Mouse (Mus musculus): Measurements from ENCODE around the gene Nkain1. TPM values are rescaled to one million over a fixed set of nuclear protein-coding genes. Genes with fewer than 3 reads are reported as not detected.

The Nkain1 gene
- 0.13 and 0.33 TPM in 2 replicates for polyA plus RNA-seq (2015; fragmentation: Nextera tagmentation; extraction: Ambion mirVana)

- Histone ChIP-seq H3K27ac (ENCODE audit: low read length) (no peak within 1 kb of the TSS), H3K9ac (replicated peaks; ENCODE audit: low read depth) (no peak within 1 kb of the TSS), H3K4me2 (replicated peaks; ENCODE audit: low read depth, low read length) (peak within 1 kb of the TSS; percentile 99), H3K27me3 (replicated peaks; ENCODE audit: insufficient read depth, low read length) (0 out of 2 replicates have a peak, but pooled peaks cover 12% of the 10 kb centered on the region), H3K4me1 (ENCODE audit: insufficient read depth, low read depth, low read length) (no peaks in the 10 kb centered on the region), H3K9me3 (ENCODE audit: low read length) (no peaks in the 10 kb centered on the region), H3K36me3 (ENCODE audit: insufficient read depth, low read length) (no peaks in the 10 kb centered on the region), H3K4me3 (ENCODE audit: low read depth, low read length) (peak within 1 kb of the TSS; percentile 49)
- DNase-seq (ENCODE audit: low spot score) (peak; percentile 23), ATAC-seq (peak; percentile 76)
- no peak for TF ChIP-seq CTCF (IDR thresholded peaks at IDR 0.05)
- no peak for TF ChIP-seq EP300 (IDR thresholded peaks at IDR 0.05)
- 7% methylated on average over 18 of the region's 41 CpGs for WGBS
Observed at GRCm38 (mm10) chr4:130574048-130574413, at the start of gene Nkain1. Nkain1 (minus strand) TSS chr4:130574173.

DNA sequence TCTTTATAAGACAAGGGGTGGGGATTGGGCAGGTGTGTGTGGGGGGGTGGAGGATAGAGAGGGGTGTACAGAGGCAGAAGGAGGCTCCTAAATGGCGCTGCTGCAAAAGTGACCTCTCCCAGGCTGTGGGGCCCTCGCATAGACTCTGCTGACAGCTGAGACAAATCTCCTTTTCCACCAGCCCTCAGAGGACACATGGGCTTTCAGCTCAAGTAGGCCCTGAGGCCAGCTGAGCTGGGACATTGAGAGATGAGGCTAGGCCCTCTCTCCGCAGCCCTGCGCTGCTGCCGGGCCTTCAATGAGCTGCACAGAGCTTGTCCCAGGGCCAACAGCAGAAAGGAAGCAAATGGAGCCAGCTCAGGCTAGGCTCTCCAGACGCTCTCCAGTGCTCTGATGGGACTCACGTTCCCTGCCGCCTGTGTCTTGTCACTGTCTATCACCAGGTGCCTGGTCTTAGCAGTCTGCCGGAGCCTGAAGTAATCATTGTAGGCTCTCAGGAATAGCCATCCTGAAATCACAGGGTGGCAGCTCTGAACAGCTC is 4.8 kb upstream of the Nkain1 start:
- DNase-seq (ENCODE audit: low spot score) (no peak), ATAC-seq (no peak)
- no peak overlapping the region for H3K27ac ChIP-seq (ENCODE audit: low read length)
- no peak overlapping the region for H3K9ac ChIP-seq (replicated peaks; ENCODE audit: low read depth)
- H3K4me2 ChIP-seq (replicated peaks; ENCODE audit: low read depth, low read length) = no peak overlapping the region
- H3K36me3 ChIP-seq (ENCODE audit: insufficient read depth, low read length) = no peaks in the 10 kb centered on the region
- 55% methylated on average over 9 of the region's 9 CpGs for WGBS
- 0 out of 2 replicates have a peak, but pooled peaks cover 7% of the 10 kb centered on the region for H3K27me3 ChIP-seq (replicated peaks; ENCODE audit: insufficient read depth, low read length)
- H3K9me3 ChIP-seq (ENCODE audit: low read length) = no peaks in the 10 kb centered on the region
- no peak overlapping the region for H3K4me3 ChIP-seq (ENCODE audit: low read depth, low read length)
- TF ChIP-seq CTCF (IDR thresholded peaks at IDR 0.05) = no peak
- no peak for TF ChIP-seq EP300 (IDR thresholded peaks at IDR 0.05)
- H3K4me1 ChIP-seq (ENCODE audit: insufficient read depth, low read depth, low read length) = no peaks in the 10 kb centered on the region

DNA sequence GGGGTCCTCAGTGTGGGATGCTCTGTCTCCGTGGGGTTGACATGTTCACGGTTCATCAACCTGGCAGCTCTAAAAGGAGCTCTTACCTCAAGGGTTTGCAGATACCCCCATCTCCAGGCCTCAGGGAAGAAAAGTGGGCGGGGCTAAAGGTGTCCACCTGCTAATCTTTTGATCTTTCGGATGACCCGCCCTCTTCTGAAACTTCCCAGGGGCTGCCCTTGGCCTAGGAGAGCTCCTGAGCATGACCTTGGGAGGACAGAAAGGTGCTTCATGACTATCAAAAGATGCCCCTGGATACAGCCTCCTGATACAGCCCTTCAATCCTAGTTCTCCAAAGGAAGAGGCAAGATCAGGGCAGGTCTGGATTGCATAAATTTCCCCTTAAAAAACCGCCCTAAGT is 3.1 kb upstream of the Nkain1 start:
- no peak for TF ChIP-seq CTCF (IDR thresholded peaks at IDR 0.05)
- TF ChIP-seq EP300 (IDR thresholded peaks at IDR 0.05) = no peak

GRCm38 (mm10) chr4:130576247-130576931 is 2.4 kb upstream of the Nkain1 start:
- no peak overlapping the region for H3K4me3 ChIP-seq (ENCODE audit: low read depth, low read length)
- 0 out of 2 replicates have a peak, but pooled peaks cover 12% of the 10 kb centered on the region for H3K27me3 ChIP-seq (replicated peaks; ENCODE audit: insufficient read depth, low read length)
- H3K9ac ChIP-seq (replicated peaks; ENCODE audit: low read depth) = no peak overlapping the region
- WGBS = 49% methylated on average over 13 of the region's 13 CpGs
- DNase-seq (ENCODE audit: low spot score) (no peak), ATAC-seq (peak; percentile 21; the same call in 1 of the 2 replicates)
- no peaks in the 10 kb centered on the region for H3K36me3 ChIP-seq (ENCODE audit: insufficient read depth, low read length)
- no peak for TF ChIP-seq EP300 (IDR thresholded peaks at IDR 0.05)
- no peak for TF ChIP-seq CTCF (IDR thresholded peaks at IDR 0.05)
- no peak overlapping the region for H3K4me2 ChIP-seq (replicated peaks; ENCODE audit: low read depth, low read length)
- no peaks in the 10 kb centered on the region for H3K4me1 ChIP-seq (ENCODE audit: insufficient read depth, low read depth, low read length)
- no peak overlapping the region for H3K27ac ChIP-seq (ENCODE audit: low read length)
- no peaks in the 10 kb centered on the region for H3K9me3 ChIP-seq (ENCODE audit: low read length)

More for the DNA sequence above, 3.1 kb upstream of the Nkain1 start:
- Histone ChIP-seq H3K27me3 (replicated peaks; ENCODE audit: insufficient read depth, low read length) (0 out of 2 replicates have a peak, but pooled peaks cover 12% of the 10 kb centered on the region), H3K4me2 (replicated peaks; ENCODE audit: low read depth, low read length) (no peak overlapping the region), H3K9me3 (ENCODE audit: low read length) (no peaks in the 10 kb centered on the region), H3K27ac (ENCODE audit: low read length) (no peak overlapping the region), H3K4me1 (ENCODE audit: insufficient read depth, low read depth, low read length) (no peaks in the 10 kb centered on the region), H3K4me3 (ENCODE audit: low read depth, low read length) (no peak overlapping the region), H3K36me3 (ENCODE audit: insufficient read depth, low read length) (no peaks in the 10 kb centered on the region), H3K9ac (replicated peaks; ENCODE audit: low read depth) (no peak overlapping the region)
- WGBS = 69% methylated on average over 6 of the region's 6 CpGs
- DNase-seq (ENCODE audit: low spot score) (no peak), ATAC-seq (no peak)

- DNase-seq (ENCODE audit: low spot score) (no peak), ATAC-seq (no peak)
- H3K4me1 ChIP-seq (ENCODE audit: insufficient read depth, low read depth, low read length) = no peaks in the 10 kb centered on the region
- H3K4me2 ChIP-seq (replicated peaks; ENCODE audit: low read depth, low read length) = no peak overlapping the region
- 77% methylated on average over 3 of the region's 3 CpGs for WGBS
- H3K27ac ChIP-seq (ENCODE audit: low read length) = no peak overlapping the region
- H3K36me3 ChIP-seq (ENCODE audit: insufficient read depth, low read length) = no peaks in the 10 kb centered on the region
- no peaks in the 10 kb centered on the region for H3K9me3 ChIP-seq (ENCODE audit: low read length)
- no peak overlapping the region for H3K9ac ChIP-seq (replicated peaks; ENCODE audit: low read depth)
- no peak overlapping the region for H3K4me3 ChIP-seq (ENCODE audit: low read depth, low read length)
- TF ChIP-seq EP300 (IDR thresholded peaks at IDR 0.05) (no peak), CTCF (IDR thresholded peaks at IDR 0.05) (no peak)
- H3K27me3 ChIP-seq (replicated peaks; ENCODE audit: insufficient read depth, low read length) = 0 out of 2 replicates have a peak, but pooled peaks cover 12% of the 10 kb centered on the region
Observed at GRCm38 (mm10) chr4:130575533-130575932, 1.6 kb upstream of the Nkain1 start.

DNA sequence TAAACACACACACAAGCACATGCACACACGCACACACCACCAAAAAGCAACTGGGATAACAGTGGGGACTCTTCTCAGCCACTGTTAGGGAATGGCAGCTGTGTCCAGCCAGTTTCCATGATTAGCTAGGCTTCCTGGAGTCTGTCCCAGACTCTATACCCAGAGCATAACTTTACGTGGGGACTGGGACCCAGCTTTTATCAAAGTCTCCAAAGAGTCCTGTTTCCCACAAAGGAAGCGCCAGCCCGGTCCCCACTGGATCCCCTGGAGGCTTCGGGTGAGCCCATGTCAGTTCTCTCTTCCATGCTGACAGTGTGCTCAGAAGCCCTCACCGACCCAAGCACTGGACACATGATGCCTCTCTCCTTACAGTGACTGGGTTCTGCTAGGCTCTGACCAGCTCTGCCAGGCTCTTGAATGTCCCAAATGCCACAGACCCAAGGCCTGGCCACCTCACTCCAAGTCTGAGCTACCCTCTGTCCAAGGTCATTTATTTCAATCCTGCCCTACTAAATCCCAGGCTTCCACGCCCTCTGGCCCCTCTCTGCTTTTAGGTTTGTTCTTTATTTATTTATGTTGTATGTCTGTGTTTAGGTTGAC is 988 bp upstream of the Nkain1 start:
- no peak for ATAC-seq
- Histone ChIP-seq H3K4me1 (ENCODE audit: insufficient read depth, low read depth, low read length) (no peaks in the 10 kb centered on the region), H3K27ac (ENCODE audit: low read length) (no peak overlapping the region), H3K9ac (replicated peaks; ENCODE audit: low read depth) (no peak overlapping the region), H3K9me3 (ENCODE audit: low read length) (no peaks in the 10 kb centered on the region), H3K4me2 (replicated peaks; ENCODE audit: low read depth, low read length) (no peak overlapping the region), H3K27me3 (replicated peaks; ENCODE audit: insufficient read depth, low read length) (0 out of 2 replicates have a peak, but pooled peaks cover 12% of the 10 kb centered on the region), H3K4me3 (ENCODE audit: low read depth, low read length) (no peak overlapping the region), H3K36me3 (ENCODE audit: insufficient read depth, low read length) (no peaks in the 10 kb centered on the region)
- 69% methylated on average over 7 of the region's 7 CpGs for WGBS
- TF ChIP-seq EP300 (IDR thresholded peaks at IDR 0.05) = no peak
- TF ChIP-seq CTCF (IDR thresholded peaks at IDR 0.05) = no peak
- no peak for DNase-seq (ENCODE audit: low spot score)
